Mouse (Mus musculus): ENCODE measurements around the gene Ryr3.

- no peak for TF ChIP-seq EP300 (IDR thresholded peaks at IDR 0.05; ENCODE audit: low read depth)
- TF ChIP-seq CTCF (IDR thresholded peaks at IDR 0.05; ENCODE audit: low read depth) = no peak
Observed at GRCm38 (mm10) chr2:112761196-112761913, 455.5 kb downstream of the Ryr3 start.
